Comparison of ENCODE assay signal across 32 mouse cellular contexts in genomic region chr7:139079141-139079540, GRCm38 (mm10). TPM values are rescaled to one million over a fixed set of nuclear protein-coding genes. Genes with fewer than 3 reads are reported as not detected.
DNase-seq lines count a peak whose midpoint lies in the region; ATAC-seq and TF ChIP-seq lines count a peak whose summit lies in the region.
"Had no signal": no experiment of that assay in that cellular context is flagged by ENCODE, and none has a peak within 500 bp of the region (broad histone marks: within the 10 kb centered on the region; RNA-seq: fewer than 3 reads in every experiment).

No protein-coding gene starts in this region.

- H3K4me2 ChIP-seq in hindbrain, embryonic 13.5 days = no peak overlapping the region
- H3K4me2 ChIP-seq in hindbrain, embryonic 16.5 days (ENCODE audit: low read length) = no peak overlapping the region
- H3K4me2 ChIP-seq in neural tube, embryonic 13.5 days = no peak overlapping the region; the same call in 1 of the 2 replicates
- H3K4me2 ChIP-seq: embryonic facial prominence, embryonic 13.5 days; heart, embryonic 12.5 days; limb, embryonic 13.5 days; liver, embryonic 11.5 days; lung, embryonic 15.5 days; midbrain, embryonic 13.5 days had no signal

- no peak for TF ChIP-seq EP300 in ES-Bruce4 (IDR thresholded peaks at IDR 0.05; ENCODE audit: insufficient read depth, low read depth, low read length)

- H3K9me3 ChIP-seq in hindbrain, embryonic 13.5 days = no peaks in the 10 kb centered on the region
- no peaks in the 10 kb centered on the region for H3K9me3 ChIP-seq in hindbrain, embryonic 16.5 days (ENCODE audit: control insufficient read depth, low read length)
- no peaks in the 10 kb centered on the region for H3K9me3 ChIP-seq in ES-Bruce4 (replicated peaks; ENCODE audit: control insufficient read depth, insufficient read depth, low read length, poor library complexity, severe bottlenecking)
- H3K9me3 ChIP-seq in neural tube, embryonic 13.5 days = no peaks in the 10 kb centered on the region
- H3K9me3 ChIP-seq: embryonic facial prominence, embryonic 13.5 days; heart, embryonic 12.5 days; limb, embryonic 13.5 days; lung, embryonic 15.5 days; midbrain, embryonic 13.5 days had no signal

- no peak for TF ChIP-seq CTCF in ES-Bruce4 (IDR thresholded peaks at IDR 0.05; ENCODE audit: low read depth, low read length)

- no peak for ATAC-seq in hindbrain, embryonic 13.5 days (ENCODE audit: low FRiP score)
- ATAC-seq in hindbrain, embryonic 16.5 days = no peak
- no peak for ATAC-seq in neural tube, embryonic 13.5 days (ENCODE audit: low read depth)
- ATAC-seq: forebrain, embryonic 16.5 days; midbrain, embryonic 13.5 days; Patski had no signal

- 70% methylated on average over 7 of the region's 7 CpGs for WGBS in hindbrain, embryonic 13.5 days
- 66% methylated on average over 7 of the region's 7 CpGs for WGBS in hindbrain, embryonic 16.5 days
- 64% methylated on average over 7 of the region's 7 CpGs for WGBS in neural tube, embryonic 13.5 days

- no peak for TF ChIP-seq POLR2A in ES-Bruce4 (IDR thresholded peaks at IDR 0.05; ENCODE audit: insufficient read depth, low read length)

- H3K4me1 ChIP-seq in hindbrain, embryonic 13.5 days (replicated peaks) = peaks cover 58% of the 10 kb centered on the region
- peaks cover 29% of the 10 kb centered on the region for H3K4me1 ChIP-seq in hindbrain, embryonic 16.5 days (ENCODE audit: control insufficient read depth, insufficient read depth, low read depth, low read length)
- no peaks in the 10 kb centered on the region for H3K4me1 ChIP-seq in ES-Bruce4 (ENCODE audit: control insufficient read depth, insufficient read depth, low read length)
- peaks cover 66% of the 10 kb centered on the region for H3K4me1 ChIP-seq in neural tube, embryonic 13.5 days (replicated peaks)
- H3K4me1 ChIP-seq: lung, embryonic 15.5 days; megakaryocyte, embryonic 14.5 days had no signal

- H3K27ac ChIP-seq in hindbrain, embryonic 13.5 days = peak overlapping the region; percentile 85; the same call in 1 of the 2 replicates
- H3K27ac ChIP-seq in hindbrain, embryonic 16.5 days (ENCODE audit: low read depth, low read length) = no peak overlapping the region
- H3K27ac ChIP-seq in ES-Bruce4 (ENCODE audit: insufficient read depth, low read length) = peak overlapping the region; percentile 23; the same call in 1 of the 2 replicates
- peak overlapping the region; percentile 96 for H3K27ac ChIP-seq in neural tube, embryonic 13.5 days (replicated peaks)
- H3K27ac ChIP-seq: embryonic facial prominence, embryonic 13.5 days; heart, adult 2 months; layer of hippocampus, adult 2 months; left cerebral cortex, adult 2 months; limb, embryonic 13.5 days; lung, embryonic 15.5 days; midbrain, embryonic 13.5 days had no signal

- no peak overlapping the region for H3K9ac ChIP-seq in hindbrain, embryonic 13.5 days
- no peak overlapping the region for H3K9ac ChIP-seq in hindbrain, embryonic 16.5 days (ENCODE audit: low read depth, low read length)
- no peak overlapping the region for H3K9ac ChIP-seq in ES-Bruce4 (ENCODE audit: low read depth, poor library complexity, severe bottlenecking)
- no peak overlapping the region for H3K9ac ChIP-seq in neural tube, embryonic 13.5 days
- H3K9ac ChIP-seq: embryonic facial prominence, embryonic 13.5 days; heart, embryonic 12.5 days; limb, embryonic 13.5 days; lung, embryonic 15.5 days; midbrain, embryonic 13.5 days had no signal

- H3K4me3 ChIP-seq in hindbrain, embryonic 13.5 days = no peak overlapping the region
- no peak overlapping the region for H3K4me3 ChIP-seq in hindbrain, embryonic 16.5 days (ENCODE audit: low read length)
- H3K4me3 ChIP-seq in ES-Bruce4 (ENCODE audit: low read depth, low read length) = no peak overlapping the region
- no peak overlapping the region for H3K4me3 ChIP-seq in neural tube, embryonic 13.5 days
- H3K4me3 ChIP-seq: embryonic facial prominence, embryonic 13.5 days; heart, adult 2 months; heart, embryonic 12.5 days; layer of hippocampus, adult 2 months; left cerebral cortex, adult 2 months; limb, embryonic 13.5 days; lung, embryonic 15.5 days; megakaryocyte, embryonic 14.5 days; midbrain, embryonic 13.5 days had no signal

- H3K36me3 ChIP-seq in hindbrain, embryonic 13.5 days = no peaks in the 10 kb centered on the region
- no peaks in the 10 kb centered on the region for H3K36me3 ChIP-seq in hindbrain, embryonic 16.5 days (ENCODE audit: control insufficient read depth, insufficient read depth, low read length)
- H3K36me3 ChIP-seq in ES-Bruce4 (ENCODE audit: control insufficient read depth, insufficient read depth, low read length, poor library complexity, severe bottlenecking) = no peaks in the 10 kb centered on the region
- no peaks in the 10 kb centered on the region for H3K36me3 ChIP-seq in neural tube, embryonic 13.5 days
- H3K36me3 ChIP-seq: embryonic facial prominence, embryonic 13.5 days; G1E; heart, embryonic 12.5 days; limb, embryonic 13.5 days; lung, embryonic 15.5 days; midbrain, embryonic 13.5 days had no signal

- H3K27me3 ChIP-seq in hindbrain, embryonic 13.5 days = no peaks in the 10 kb centered on the region
- no peaks in the 10 kb centered on the region for H3K27me3 ChIP-seq in hindbrain, embryonic 16.5 days (replicated peaks; ENCODE audit: control insufficient read depth, insufficient read depth, low read length)
- no peaks in the 10 kb centered on the region for H3K27me3 ChIP-seq in ES-Bruce4 (ENCODE audit: control insufficient read depth, insufficient read depth, low read length, poor library complexity, severe bottlenecking)
- H3K27me3 ChIP-seq in neural tube, embryonic 13.5 days = no peaks in the 10 kb centered on the region

- peak; percentile 58 for DNase-seq in ES-CJ7 (ENCODE audit: low read depth, low spot score)
- no peak for DNase-seq in left cerebral cortex, adult 8-10 months (ENCODE audit: low spot score in 2 of 2)
- DNase-seq: adrenal gland, postnatal 25 days; B cell, adult 2 months; cerebellum, adult 11-12 months; cerebellum, adult 9-11 months; gastrocnemius, postnatal 25 days; heart, adult 2 months; heart, postnatal 4 days; kidney, adult 18-20 months; kidney, postnatal 36 days; lung, postnatal 4 days; retina, postnatal 1 day; right cerebral cortex, postnatal 14 days; thymus, postnatal 4 days had no signal

RNA-seq across cellular contexts. Expression of gene Dpysl4, which starts 6.7 kb away (rescaled TPM):
- polyA plus RNA-seq in hindbrain, embryonic 13.5 days (2015; fragmentation: Nextera tagmentation; extraction: Ambion mirVana) = 265 and 280 TPM in 2 replicates
- 177 and 182 TPM in 2 replicates for polyA plus RNA-seq in hindbrain, embryonic 16.5 days (2015; fragmentation: Nextera tagmentation; extraction: Ambion mirVana)
- 1.9 and 2.1 TPM in 2 replicates for polyA plus RNA-seq in ES-Bruce4 (2011; ENCODE audit: insufficient read depth, insufficient read length, low read depth, missing spikeins)
- 315 and 316 TPM in 2 replicates for polyA plus RNA-seq in neural tube, embryonic 13.5 days (2015; fragmentation: Nextera tagmentation; extraction: Ambion mirVana)
- 10 to 100 TPM; 45.5 to 50.1 (median 46.9) TPM for total RNA-seq in left cerebral cortex, adult 8-10 months (2022)
- total RNA-seq: monocyte, adult 5-6 weeks had no signal
- polyA plus RNA-seq: G1E, Patski had no signal

Comparison
In these comparisons a context has a peak if more than half of its experiments do, and no peak if none do; other contexts are left out.
1. RNA of gene Dpysl4, which starts 6.7 kb away (polyA plus RNA-seq): 315 to 316 TPM in neural tube, embryonic 13.5 days, 265 to 280 TPM in hindbrain, embryonic 13.5 days and 177 to 182 TPM in hindbrain, embryonic 16.5 days; 1.9 to 2.1 TPM in ES-Bruce4; every median in the first group is over 10 times any median in the second.